Mouse (Mus musculus): ENCODE results near the gene Ncapg.
A peak's percentile ranks its signal among the peaks of the same experiment; 100 is the strongest.
"Not testable (repeated sequence)": the region's sequence is repeated elsewhere in the genome, so short reads cannot be mapped to it uniquely, and the experiment has no call there.

Gene Ncapg

GRCm38 (mm10) chr5:45669598-45670279 is at the start of gene Ncapg:
Ncapg (plus strand) TSS chr5:45669919.
- peak; percentile 100 for DNase-seq

DNA sequence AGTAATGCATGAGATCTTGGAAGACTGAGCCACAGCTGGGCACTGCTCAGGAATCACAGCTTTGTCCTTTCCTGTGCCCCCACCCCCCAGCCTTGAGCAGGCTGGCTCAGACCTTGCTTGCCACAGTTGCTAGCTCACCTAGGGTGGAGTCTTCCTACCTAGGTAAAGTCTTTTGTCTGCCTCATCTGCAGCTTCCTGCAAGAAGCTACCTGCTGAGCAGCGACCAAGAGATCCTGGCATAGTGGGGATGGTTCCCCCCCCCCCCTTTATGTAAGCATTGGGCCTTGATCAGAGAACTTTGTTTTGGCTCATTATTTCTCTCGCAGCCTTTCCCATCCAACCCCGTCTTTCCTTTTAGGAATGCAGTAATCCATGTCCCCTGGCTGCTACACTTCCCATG is 48.2 kb upstream of the Ncapg start:
- no peak for DNase-seq

DNA sequence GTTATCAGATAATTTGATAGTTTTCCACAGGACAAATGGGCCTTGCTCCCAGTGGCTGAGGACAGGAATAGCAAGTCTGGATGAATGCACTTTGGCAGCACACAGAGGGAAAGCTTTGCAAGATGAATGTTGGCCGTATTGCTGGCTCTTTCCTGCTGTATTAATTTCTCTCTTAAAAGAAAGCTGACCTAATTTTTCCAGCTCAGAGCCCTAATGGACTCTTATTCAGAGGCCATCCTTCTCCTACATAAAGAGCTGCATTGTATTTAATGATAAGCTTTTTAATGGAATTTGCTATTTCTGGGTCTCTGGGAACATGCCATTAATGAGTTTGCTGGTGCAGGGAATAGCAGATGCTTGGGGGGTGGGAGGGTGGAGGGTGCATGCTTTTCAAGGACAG is 41.9 kb upstream of the Ncapg start:
- no peak for DNase-seq

DNA sequence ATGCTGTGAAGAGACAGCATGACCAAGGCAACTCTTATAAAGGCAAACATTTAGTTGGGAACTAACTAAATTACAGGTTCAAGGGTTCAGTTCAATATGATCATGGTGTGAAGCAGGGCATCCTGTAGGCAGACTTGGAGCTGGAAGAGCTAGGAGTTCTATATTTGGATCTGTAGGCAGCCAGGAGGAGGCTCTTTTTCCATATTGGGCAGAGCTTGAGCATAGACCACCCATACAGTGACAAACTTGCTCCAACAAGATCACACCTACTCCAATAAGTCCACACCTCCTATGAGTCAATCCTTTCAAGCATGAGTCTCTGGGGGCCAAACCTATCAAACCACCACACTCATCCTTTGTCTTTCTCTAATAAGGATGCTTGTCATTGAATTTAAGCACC is 40.2 kb upstream of the Ncapg start:
- DNase-seq: no peak

DNA sequence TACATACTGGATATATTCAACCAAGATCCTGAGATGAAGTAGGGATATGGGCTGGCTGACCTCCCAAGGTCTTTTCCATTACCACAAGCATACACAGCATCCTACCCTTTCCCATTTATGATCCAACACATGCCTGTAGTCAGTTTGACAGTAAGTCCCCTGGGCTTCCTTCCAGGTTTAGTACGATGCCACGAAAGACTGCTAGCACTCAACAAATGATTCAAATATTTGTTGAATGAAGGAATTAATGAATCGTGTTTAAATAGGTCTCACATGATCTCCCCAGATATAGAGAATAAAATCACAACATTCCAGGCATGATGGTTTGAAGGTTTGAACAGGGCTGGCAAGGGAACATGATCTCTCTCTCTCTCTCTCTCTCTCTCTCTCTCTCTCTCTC is 31.3 kb upstream of the Ncapg start:
- DNase-seq: no peak

DNA sequence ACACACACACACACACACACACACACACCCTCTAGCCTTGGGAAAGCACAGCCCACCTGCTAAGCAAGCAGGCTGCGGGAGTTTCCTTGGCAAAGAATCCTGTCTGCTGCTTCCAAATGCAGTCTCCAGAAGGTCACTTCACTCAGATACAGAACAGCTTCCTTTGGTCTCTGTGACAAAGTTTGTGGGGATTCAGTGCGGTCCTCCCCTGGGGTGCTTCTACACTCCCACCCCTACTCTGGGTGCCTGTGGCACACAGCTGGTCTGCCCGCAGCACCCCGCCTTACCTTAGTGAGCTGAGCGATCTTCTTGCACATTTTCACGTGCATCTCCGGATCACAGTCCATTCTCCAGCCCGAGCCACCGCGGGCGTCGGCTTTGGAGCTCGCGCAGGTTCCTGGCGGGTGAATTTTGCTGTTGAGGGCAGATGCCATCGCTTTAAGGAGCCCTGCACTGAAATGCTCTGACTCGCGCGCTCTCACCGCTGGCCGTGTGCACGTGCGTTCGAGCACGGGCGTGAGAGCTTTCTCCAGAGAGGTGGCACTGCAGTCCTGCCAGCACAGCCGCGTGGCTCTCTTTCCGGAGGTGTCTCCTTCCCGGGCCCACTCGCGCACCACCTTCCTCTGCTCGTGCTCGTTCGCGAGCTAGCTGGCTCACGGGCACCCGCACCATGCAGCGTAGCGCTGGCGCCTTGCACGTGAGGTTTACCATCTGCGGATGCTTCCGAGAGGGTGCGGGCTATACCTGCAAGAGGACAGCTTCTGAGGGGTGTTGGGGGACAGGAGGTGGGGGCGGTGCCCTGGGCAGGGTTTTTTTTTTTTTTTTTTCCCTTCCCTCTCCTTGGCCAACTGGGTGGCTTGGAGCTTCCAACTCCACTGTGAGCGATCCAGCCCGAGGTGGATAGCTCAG is 30.7 kb upstream of the Ncapg start, which contains the start of gene Fam184b:
Gene Fam184b (minus strand): TSS at position 809 of the 909 bp plus-strand sequence.
- DNase-seq: peak; percentile 56

DNA sequence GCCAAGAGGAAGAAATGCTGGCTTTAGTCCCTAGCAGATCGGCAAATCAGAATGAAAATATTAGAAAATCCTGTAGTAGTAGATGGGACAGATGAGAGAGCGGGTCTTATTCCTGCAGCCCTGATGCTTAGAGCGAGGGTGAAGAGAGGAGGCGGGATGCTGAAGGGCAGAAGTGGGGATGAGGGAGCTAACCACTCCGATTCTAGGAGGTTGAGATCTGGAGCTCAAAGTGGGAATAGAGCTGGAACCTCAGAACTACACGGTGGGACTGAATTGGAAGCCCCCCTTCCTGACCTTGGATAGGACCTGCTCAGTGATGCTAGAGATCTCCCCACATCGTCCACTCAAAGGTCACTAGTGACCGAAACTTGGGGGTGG is 30.0 kb upstream of the Ncapg start:
- DNase-seq: no peak

- no peak for DNase-seq
Measured at GRCm38 (mm10) chr5:45651026-45651703, 18.6 kb upstream of the Ncapg start.

GRCm38 (mm10) chr5:45658406-45658805 is 11.3 kb upstream of the Ncapg start:
- not testable (repeated sequence) for DNase-seq

DNA sequence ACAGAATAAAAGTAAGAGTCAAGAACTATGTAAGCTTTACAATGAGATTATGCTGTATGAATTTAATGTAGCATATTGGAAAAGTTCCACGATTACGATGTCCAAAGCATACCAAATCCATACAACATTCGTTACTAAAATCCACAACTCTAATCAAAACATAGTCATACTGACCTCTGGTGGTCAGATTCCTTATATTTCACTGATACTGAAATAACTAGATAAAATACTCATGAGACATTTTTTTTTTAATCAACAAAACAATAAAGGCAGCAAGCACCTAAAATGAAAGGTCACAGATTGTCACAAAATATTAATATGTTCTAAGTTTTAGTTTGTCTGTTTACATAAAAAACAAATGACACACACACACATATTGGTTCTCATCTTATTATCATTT is 1.4 kb upstream of the Ncapg start:
- DNase-seq: no peak

- no peak for DNase-seq
Measured at GRCm38 (mm10) chr5:45668831-45669230, 888 bp upstream of the Ncapg start.

DNA sequence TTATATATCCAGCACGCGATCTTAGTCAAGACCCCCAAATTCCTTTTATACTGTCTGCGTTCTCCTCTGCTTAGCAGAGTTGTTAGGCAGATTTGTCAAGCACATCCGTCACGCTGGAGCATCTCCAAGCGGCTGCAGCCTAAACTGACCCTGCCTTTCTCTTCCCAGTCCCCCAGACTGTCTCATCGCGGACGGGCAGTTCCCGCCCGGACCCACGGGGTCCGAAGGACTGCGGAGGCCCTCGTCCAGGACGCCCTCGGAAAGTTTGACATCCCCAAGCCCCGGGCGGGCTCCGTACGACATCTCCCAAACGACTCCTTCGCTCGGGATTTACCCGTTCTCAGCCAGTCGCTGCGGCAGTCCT is 503 bp upstream of the Ncapg start:
- no peak for DNase-seq

- no peak for DNase-seq
Measured at GRCm38 (mm10) chr5:45670280-45670670, 556 bp downstream of the Ncapg start.

GRCm38 (mm10) chr5:45670894-45671494 is 1.3 kb downstream of the Ncapg start:
- DNase-seq: no peak

- DNase-seq: no peak
Measured at GRCm38 (mm10) chr5:45675032-45675431, 5.3 kb downstream of the Ncapg start.

DNA sequence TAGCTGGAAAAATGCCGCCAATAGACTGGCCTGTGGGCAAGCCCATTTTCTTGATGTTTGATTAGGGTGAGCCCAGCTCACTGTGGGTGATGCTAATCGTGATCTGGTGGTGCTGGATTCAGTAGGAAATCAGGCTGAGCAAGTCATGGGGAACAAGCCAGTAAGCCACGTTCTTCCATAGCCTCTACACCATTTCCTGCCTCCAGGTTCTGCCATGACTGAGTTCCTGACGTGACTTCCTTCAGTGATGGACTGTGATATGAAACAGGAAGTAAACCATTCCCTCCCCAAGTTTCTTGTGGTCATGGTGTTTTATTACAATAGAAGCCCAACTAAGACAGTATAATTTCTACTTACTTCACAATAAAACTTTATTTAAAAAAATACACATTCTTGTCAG is 7.9 kb downstream of the Ncapg start:
- no peak for DNase-seq

DNA sequence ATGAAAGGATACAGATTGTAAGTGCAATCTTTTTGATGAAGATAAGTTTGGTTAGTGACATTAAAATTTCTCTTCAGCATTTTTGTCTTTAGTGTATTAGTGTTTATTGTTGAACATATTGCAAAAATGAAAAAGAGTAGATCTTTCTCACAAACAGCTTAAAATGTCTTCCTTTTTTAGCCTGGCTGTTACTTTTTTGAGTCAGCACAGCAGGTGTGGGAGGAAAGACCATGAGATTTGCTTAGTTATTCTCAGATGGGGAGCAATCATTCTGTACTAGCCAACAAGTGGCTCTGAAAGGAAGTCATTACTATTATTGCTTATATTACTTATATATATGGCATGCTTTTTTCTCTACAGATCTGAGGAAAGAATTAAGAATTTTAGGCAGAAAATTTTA is 10.2 kb downstream of the Ncapg start:
- DNase-seq: no peak

GRCm38 (mm10) chr5:45683388-45683787 is 13.7 kb downstream of the Ncapg start:
- no peak for DNase-seq

DNA sequence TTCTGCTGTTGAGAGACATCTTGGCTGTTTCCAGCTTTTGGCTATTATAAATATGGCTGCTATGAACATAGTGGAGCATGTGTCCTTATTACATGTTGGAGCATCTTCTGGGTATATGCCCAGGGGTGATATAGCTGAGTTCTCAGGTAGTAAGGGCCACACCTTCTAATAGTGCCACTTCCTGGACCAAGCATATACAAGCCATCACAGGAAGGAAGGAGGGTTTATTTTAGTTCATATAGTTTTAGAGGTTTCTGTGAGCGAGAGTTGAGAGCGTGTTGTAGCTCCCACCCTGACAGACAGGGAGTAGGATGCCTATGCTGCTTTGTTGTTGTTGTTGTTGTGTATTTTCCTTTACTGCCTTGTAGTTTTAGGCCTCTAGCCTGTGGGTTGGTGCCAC is 15.5 kb downstream of the Ncapg start:
- DNase-seq: no peak

DNA sequence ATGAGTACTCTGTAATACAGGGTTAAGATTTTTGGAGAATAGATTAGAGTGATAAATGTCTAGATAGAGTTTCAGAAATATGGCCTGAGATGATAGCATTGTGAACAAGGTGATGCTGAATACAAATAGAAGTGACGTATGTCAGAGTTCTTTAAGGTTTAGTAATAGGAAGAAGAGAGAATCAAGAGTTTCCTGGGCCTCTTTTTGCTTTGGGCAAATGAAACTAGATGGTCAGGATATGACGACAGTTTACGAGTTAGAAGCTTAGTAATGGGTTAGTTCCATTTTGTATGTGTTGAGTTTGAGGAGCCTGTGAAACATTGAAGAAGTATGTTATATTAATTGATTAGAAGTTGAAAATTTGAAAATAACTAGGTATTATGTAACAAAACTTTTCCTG is 16.5 kb downstream of the Ncapg start:
- DNase-seq: no peak

- no peak for DNase-seq
Measured at GRCm38 (mm10) chr5:45689152-45689551, 19.4 kb downstream of the Ncapg start.

- DNase-seq: no peak
Measured at GRCm38 (mm10) chr5:45690802-45691201, 21.1 kb downstream of the Ncapg start.

- no peak for DNase-seq
Measured at GRCm38 (mm10) chr5:45691678-45692077, 22.0 kb downstream of the Ncapg start.
